Mouse (Mus musculus) lung, postnatal 0 days (tissue): ENCODE results near the gene Sec11a.

Experiments
- CTCF ChIP-seq: IDR thresholded peaks from 2 replicates; pipeline ENCODE4 v1.5.1; 2016; ENCODE audit warnings: antibody characterized with exemption, mild to moderate bottlenecking
- EP300 ChIP-seq: IDR thresholded peaks from 2 replicates; pipeline ENCODE4 v1.6.1; 2016; ENCODE audit warnings: antibody characterized with exemption, mild to moderate bottlenecking, control low read depth

DNA sequence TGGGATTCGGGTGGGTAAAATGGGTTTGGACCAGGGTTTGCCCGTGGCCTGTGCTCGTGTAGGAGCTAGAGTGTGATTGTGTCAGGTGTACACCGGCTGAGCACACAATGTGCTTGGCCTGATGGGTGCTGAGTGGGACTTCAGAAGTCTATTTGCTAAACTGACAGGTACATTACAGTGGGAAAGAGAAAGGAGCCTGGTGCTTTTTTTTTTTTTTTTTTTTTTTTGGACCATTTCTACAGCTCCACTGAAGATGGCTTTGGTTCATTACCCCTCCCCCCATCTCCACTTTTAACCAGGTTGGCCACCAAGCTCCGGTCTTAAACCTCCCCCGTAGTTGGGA is 47.1 kb upstream of the Sec11a start:
- TF ChIP-seq CTCF = no peak
- no peak for TF ChIP-seq EP300
